Mouse (Mus musculus) limb, embryonic 15.5 days (tissue): ENCODE results near the gene Fbn1. TPM values are rescaled to one million over a fixed set of nuclear protein-coding genes. Genes with fewer than 3 reads are reported as not detected.

Experiments used
- ATAC-seq: fragments of 200-750 bp; cut with Nextera tagmentation; 2 replicates; pipeline ENCODE4 v1.8.0; 2017; ENCODE audit warnings: low read depth, moderate TSS enrichment; ENCODE audit not compliant: insufficient number of reproducible peaks, low FRiP score, low TSS enrichment
- H3K27ac ChIP-seq: fragments of 300-500 bp; sonication (generic); 2 replicates; pipeline ENCODE4 v1.5.1; 2015; ENCODE audit warnings: moderate library complexity, mild to moderate bottlenecking, inconsistent platforms
- H3K27me3 ChIP-seq: fragments of 300-500 bp; sonication (generic); 2 replicates; pipeline ENCODE4 v1.6.1; 2015; ENCODE audit warnings: inconsistent platforms
- H3K36me3 ChIP-seq: fragments of 300-500 bp; sonication (generic); 2 replicates; pipeline ENCODE4 v1.6.1; 2015; ENCODE audit warnings: inconsistent platforms
- H3K4me1 ChIP-seq: fragments of 300-500 bp; sonication (generic); 2 replicates; pipeline ENCODE4 v1.6.1; 2015; ENCODE audit warnings: inconsistent platforms
- H3K4me2 ChIP-seq: fragments of 300-500 bp; sonication (generic); 2 replicates; pipeline ENCODE4 v1.6.1; 2015; ENCODE audit warnings: mild to moderate bottlenecking, inconsistent platforms
- H3K4me3 ChIP-seq: fragments of 300-500 bp; sonication (generic); 2 replicates; pipeline ENCODE4 v1.5.1; 2015; ENCODE audit warnings: mild to moderate bottlenecking, inconsistent platforms
- H3K9ac ChIP-seq: fragments of 300-500 bp; sonication (generic); 2 replicates; pipeline ENCODE4 v1.6.1; 2015; ENCODE audit warnings: inconsistent platforms
- H3K9me3 ChIP-seq: fragments of 300-500 bp; sonication (generic); 2 replicates; pipeline ENCODE4 v1.6.1; 2016; ENCODE audit warnings: inconsistent platforms
- WGBS: fragments of 180-500 bp; shearing (Covaris S2); methylation state at CpG from one replicate; pipeline ENCODE4 v1.1.7; 2015; 5-methylcytosine and 5-hydroxymethylcytosine counted together
- polyA plus RNA-seq: library from polyadenylated mRNA; unstranded; fragments of >200 nt; fragmentation: Nextera tagmentation; extraction: Ambion mirVana; gene quantifications from 2 replicates; pipeline ENCODE4 v1.2.1, GENCODE M21; 2015

Gene Fbn1
- polyA plus RNA-seq, 1 experiment from 2014 or later: 31.2 TPM

- Histone ChIP-seq H3K4me1 (0 out of 2 replicates have a peak, but pooled peaks cover 3% of the 10 kb centered on the region), H3K27me3 (no peaks in the 10 kb centered on the region), H3K4me2 (no peak overlapping the region), H3K9ac (no peak overlapping the region), H3K4me3 (no peak overlapping the region), H3K36me3 (no peaks in the 10 kb centered on the region), H3K9me3 (no peaks in the 10 kb centered on the region), H3K27ac (no peak overlapping the region)
- no peak for ATAC-seq
- 73% methylated on average over 12 of the region's 12 CpGs for WGBS
Observed at GRCm38 (mm10) chr2:125515291-125516057, 7.7 kb upstream of the Fbn1 start.

DNA sequence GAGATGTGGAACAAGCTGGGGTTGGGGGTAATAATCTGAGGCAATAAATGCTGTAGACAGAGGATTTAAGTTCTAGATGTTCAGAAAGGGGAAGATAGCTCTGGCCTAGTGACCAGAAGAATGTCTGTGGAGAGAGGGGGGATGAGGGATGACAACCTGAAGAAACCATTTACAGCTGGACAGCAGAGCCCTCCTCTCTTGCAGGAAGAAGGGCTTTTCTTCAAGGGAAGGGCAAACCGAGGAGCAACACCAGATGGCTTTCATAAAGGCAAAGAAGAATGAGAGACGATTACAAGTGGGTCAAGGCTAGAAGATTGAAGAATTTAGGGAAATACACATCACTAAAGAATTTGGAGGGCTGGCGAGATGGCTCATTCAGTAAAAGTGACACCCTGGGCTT, 6.6 kb upstream of the Fbn1 start:
- Histone ChIP-seq H3K4me1 (0 out of 2 replicates have a peak, but pooled peaks cover 3% of the 10 kb centered on the region), H3K36me3 (no peaks in the 10 kb centered on the region), H3K4me2 (no peak overlapping the region), H3K27ac (no peak overlapping the region), H3K4me3 (no peak overlapping the region), H3K9ac (no peak overlapping the region), H3K27me3 (no peaks in the 10 kb centered on the region), H3K9me3 (no peaks in the 10 kb centered on the region)
- no peak for ATAC-seq
- 41% methylated on average over 3 of the region's 3 CpGs for WGBS

GRCm38 (mm10) chr2:125512544-125512943, 4.8 kb upstream of the Fbn1 start:
- Histone ChIP-seq H3K4me1 (0 out of 2 replicates have a peak, but pooled peaks cover 3% of the 10 kb centered on the region), H3K27ac (no peak overlapping the region), H3K4me3 (no peak overlapping the region), H3K9me3 (no peaks in the 10 kb centered on the region), H3K9ac (no peak overlapping the region), H3K4me2 (no peak overlapping the region), H3K36me3 (no peaks in the 10 kb centered on the region), H3K27me3 (peaks cover 7% of the 10 kb centered on the region)
- WGBS: 79% methylated on average over 4 of the region's 4 CpGs
- ATAC-seq: no peak

DNA sequence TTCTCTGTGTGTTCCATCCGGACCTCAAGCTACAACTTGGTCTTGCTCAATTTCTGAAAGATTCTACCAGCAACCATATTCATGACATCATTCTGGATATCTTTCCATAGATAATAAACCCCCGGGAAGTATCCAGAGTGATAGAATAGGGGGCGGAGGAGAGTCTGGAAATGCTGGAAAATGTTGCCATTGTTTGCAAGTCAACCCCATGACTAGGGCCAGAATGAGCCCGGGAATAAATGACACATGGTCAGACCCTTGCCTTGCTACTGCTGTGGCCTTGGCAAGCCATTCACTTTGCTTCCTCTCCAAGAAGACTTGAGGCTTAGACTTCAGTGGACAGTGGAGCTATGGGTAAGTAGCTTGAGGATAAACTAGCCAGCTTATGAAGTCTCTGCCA, 4.1 kb upstream of the Fbn1 start:
- Histone ChIP-seq H3K4me3 (no peak overlapping the region), H3K9ac (no peak overlapping the region), H3K4me1 (peaks cover 6% of the 10 kb centered on the region), H3K4me2 (no peak overlapping the region), H3K9me3 (no peaks in the 10 kb centered on the region), H3K27me3 (peaks cover 7% of the 10 kb centered on the region), H3K27ac (no peak overlapping the region), H3K36me3 (no peaks in the 10 kb centered on the region)
- ATAC-seq: no peak
- 80% methylated on average over 4 of the region's 4 CpGs for WGBS

DNA sequence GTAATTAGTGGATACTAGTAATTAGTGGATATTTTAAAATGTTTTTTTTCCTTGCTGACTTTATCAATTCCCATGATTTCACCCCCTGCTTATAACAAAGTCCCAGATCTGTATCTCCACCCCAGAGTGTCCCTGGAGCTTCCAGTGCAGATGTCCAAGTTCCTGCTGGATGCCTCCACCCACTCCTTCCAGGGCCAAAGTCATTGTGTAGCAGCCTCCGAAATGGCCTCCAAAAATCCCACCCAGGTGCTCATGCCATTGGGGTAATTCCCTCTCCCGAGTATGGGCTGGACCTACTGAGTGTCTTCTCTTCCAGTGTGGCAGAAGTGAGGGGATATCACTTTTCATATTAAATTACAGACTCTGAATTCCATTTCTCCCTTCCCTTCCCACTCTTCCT, 3.0 kb upstream of the Fbn1 start:
- 51% methylated on average over 2 of the region's 2 CpGs for WGBS
- H3K27me3 ChIP-seq: peaks cover 7% of the 10 kb centered on the region
- H3K4me2 ChIP-seq: no peak overlapping the region
- peaks cover 8% of the 10 kb centered on the region for H3K4me1 ChIP-seq
- H3K9me3 ChIP-seq: no peaks in the 10 kb centered on the region
- H3K4me3 ChIP-seq: no peak overlapping the region
- ATAC-seq: no peak
- no peak overlapping the region for H3K27ac ChIP-seq
- H3K36me3 ChIP-seq: no peaks in the 10 kb centered on the region
- H3K9ac ChIP-seq: no peak overlapping the region

DNA sequence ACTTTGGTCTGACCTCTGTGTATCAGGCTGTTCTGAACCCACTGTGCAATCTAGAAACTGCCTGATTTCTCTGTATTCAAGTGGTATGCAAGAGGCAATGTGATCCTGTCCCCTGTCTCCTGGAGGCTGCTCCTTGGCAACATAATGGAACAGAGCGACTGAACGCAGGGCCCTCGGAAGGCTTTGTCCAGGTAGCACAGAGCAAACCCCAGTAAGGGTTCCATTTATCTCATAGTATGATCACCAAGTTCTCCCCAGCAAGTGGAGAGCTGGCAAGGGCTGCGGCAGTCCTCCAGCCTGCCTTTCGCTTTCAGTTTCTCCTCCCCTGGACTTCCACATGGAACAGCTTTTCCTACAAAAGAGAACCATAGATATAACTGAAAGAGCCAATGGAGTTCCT, 588 bp upstream of the Fbn1 start:
- no peaks in the 10 kb centered on the region for H3K36me3 ChIP-seq
- H3K4me2 ChIP-seq: no peak overlapping the region
- WGBS: 95% methylated on average over 5 of the region's 5 CpGs
- H3K4me3 ChIP-seq: no peak overlapping the region
- peaks cover 15% of the 10 kb centered on the region for H3K4me1 ChIP-seq
- no peak overlapping the region for H3K27ac ChIP-seq
- no peaks in the 10 kb centered on the region for H3K9me3 ChIP-seq
- no peak overlapping the region for H3K9ac ChIP-seq
- no peak for ATAC-seq
- peaks cover 7% of the 10 kb centered on the region for H3K27me3 ChIP-seq

DNA sequence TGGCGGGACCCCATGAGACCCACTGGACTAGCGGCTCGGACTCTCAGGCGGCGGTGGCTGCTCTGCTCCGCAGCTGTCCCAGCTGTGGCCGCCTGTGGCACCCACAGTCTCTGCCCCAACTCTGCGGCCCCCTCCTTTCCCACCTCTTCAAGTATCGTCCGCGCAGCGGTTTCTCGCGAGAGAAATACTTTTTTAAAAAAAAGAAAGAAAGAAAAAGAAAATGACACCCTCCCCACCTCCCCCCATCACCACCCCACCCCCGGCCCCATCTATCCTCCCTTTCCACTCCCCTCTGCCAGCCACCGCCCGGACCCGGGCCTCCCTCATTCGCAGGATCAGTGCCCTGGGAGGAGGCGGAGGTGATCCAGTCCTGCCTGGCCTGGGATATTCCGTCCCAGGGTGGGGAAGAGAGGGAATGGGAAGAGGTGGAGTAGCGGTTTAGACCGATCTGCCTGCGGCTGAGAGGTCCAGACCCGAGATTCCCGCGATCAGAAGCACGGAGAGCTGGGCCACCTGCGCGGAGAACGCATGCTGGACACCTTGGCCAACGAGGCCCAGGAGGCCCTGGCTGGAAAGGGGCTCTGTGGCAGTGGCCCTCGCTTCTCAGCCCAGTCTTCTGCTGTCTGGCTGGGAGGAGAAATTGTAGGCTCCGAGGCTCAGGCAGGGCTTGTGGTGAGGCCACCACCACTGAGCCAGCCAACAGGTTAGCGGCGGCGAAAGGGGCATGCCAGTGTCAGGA, 1.3 kb downstream of the Fbn1 start:
- ATAC-seq: peak; percentile 89
- WGBS: 2% methylated on average over 37 of the region's 37 CpGs
- H3K27me3 ChIP-seq: peaks cover 7% of the 10 kb centered on the region

GRCm38 (mm10) chr2:125505746-125506315, 2.0 kb downstream of the Fbn1 start:
- Histone ChIP-seq H3K9ac (peak overlapping the region; percentile 87), H3K4me3 (peak overlapping the region; percentile 78), H3K27me3 (peaks cover 7% of the 10 kb centered on the region), H3K9me3 (no peaks in the 10 kb centered on the region), H3K36me3 (no peaks in the 10 kb centered on the region), H3K4me1 (peaks cover 19% of the 10 kb centered on the region), H3K4me2 (peak overlapping the region; percentile 85), H3K27ac (peak overlapping the region; percentile 95)
- WGBS: under 1% methylated on average over 48 of the region's 48 CpGs
- peak; percentile 68 for ATAC-seq

More for the DNA sequence above, 1.3 kb downstream of the Fbn1 start:
- Histone ChIP-seq H3K27ac (peak overlapping the region; percentile 95), H3K9ac (peak overlapping the region; percentile 87), H3K9me3 (no peaks in the 10 kb centered on the region), H3K4me1 (peaks cover 19% of the 10 kb centered on the region), H3K36me3 (no peaks in the 10 kb centered on the region), H3K4me2 (peak overlapping the region; percentile 85), H3K4me3 (peak overlapping the region; percentile 78)

DNA sequence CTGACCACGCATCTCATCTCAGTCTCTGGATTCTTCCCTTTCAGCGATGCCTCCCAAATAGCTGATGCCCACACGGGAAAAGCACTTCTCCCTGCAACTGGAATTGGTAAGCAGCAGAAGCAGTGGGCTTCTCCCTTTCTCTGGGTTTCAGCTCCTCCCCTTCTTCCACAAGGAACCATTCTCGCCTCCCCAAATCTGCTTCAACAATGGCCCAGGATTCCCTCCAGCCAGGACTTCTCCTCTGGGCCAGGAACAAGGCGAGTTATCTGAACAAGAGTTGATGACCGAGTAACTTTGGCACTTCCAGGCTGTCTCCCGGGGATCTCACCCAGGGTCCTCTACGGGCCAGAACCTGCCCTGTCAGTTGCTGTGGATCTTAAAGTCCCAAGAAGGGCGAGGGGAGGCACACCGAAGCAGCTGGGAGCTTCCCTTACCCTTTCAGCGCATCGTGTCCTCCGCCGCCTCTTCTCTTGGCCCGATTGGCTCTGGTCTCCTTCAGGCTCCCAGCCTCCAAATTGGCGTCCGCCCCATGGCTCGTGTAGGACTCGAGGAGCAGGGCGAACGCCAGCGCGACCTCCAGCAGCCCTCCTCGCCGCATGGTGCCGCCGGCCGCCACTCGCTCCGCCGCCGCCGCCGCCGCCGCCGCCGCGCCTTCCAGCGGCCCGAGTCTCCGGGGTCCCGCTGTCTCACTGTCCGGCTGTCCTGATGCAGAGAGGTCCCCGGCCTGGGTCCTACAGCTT, 2.6 kb downstream of the Fbn1 start, which contains the start of gene Gm9913:
Gene Gm9913, plus strand, starts transcription at position 84 of the 740 bp plus-strand sequence.
- no peaks in the 10 kb centered on the region for H3K9me3 ChIP-seq
- peaks cover 19% of the 10 kb centered on the region for H3K4me1 ChIP-seq
- no peaks in the 10 kb centered on the region for H3K36me3 ChIP-seq
- WGBS: 1% methylated on average over 24 of the region's 45 CpGs
- peak within 1 kb of the TSS; percentile 95 for H3K27ac ChIP-seq
- H3K27me3 ChIP-seq: peaks cover 7% of the 10 kb centered on the region
- H3K4me3 ChIP-seq: peak within 1 kb of the TSS; percentile 78
- peak; percentile 30 for ATAC-seq
- H3K9ac ChIP-seq: peak within 1 kb of the TSS; percentile 87
- H3K4me2 ChIP-seq: peak within 1 kb of the TSS; percentile 85

GRCm38 (mm10) chr2:125501526-125501925, 6.3 kb downstream of the Fbn1 start:
- Histone ChIP-seq H3K27me3 (no peaks in the 10 kb centered on the region), H3K9me3 (no peaks in the 10 kb centered on the region), H3K27ac (no peak overlapping the region), H3K4me3 (no peak overlapping the region), H3K4me2 (no peak overlapping the region), H3K9ac (no peak overlapping the region), H3K36me3 (peaks cover 9% of the 10 kb centered on the region), H3K4me1 (peaks cover 12% of the 10 kb centered on the region)
- ATAC-seq: no peak

DNA sequence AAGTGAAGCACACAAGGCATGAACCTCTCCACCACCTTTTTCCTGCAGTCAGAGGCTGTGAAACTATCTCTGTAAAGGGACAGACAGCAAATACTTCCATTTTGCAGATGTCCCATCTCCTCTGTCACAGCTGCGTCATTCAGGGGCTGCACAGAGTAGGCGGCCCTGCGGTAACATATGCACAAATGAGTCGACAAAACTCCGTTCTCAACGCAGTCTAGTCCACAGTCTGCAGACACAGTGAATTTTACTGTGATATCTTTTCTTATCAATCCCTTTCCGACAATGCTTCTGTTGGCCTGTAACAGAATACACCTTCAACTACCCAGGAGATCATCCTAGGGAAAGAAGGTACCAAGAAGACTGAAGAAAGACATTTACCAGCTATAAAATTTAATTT, 9.6 kb downstream of the Fbn1 start:
- WGBS: 93% methylated on average over 7 of the region's 7 CpGs
- H3K4me1 ChIP-seq: peaks cover 5% of the 10 kb centered on the region; the same call in 1 of the 2 replicates
- no peaks in the 10 kb centered on the region for H3K27me3 ChIP-seq
- H3K27ac ChIP-seq: no peak overlapping the region
- H3K9ac ChIP-seq: no peak overlapping the region
- ATAC-seq: no peak
- H3K4me3 ChIP-seq: no peak overlapping the region
- H3K9me3 ChIP-seq: no peaks in the 10 kb centered on the region
- peaks cover 13% of the 10 kb centered on the region for H3K36me3 ChIP-seq
- no peak overlapping the region for H3K4me2 ChIP-seq
